Mouse (Mus musculus) kidney, postnatal 36 days (tissue): ENCODE results near the gene Hoxa13.
A peak's percentile ranks its signal among the peaks of the same experiment; 100 is the strongest.

Experiments
- DNase-seq, 2 experiments: peaks; one replicate each; pipeline ENCODE4 v3.0.0; 2021 to 2022; ENCODE audit warnings: mixed read lengths in 2 of 2

Gene Hoxa13

GRCm38 (mm10) chr6:52260654-52261575 lies at the start of gene Hoxa13:
Gene Hoxa13, minus strand, starts transcription at chr6:52260880.
- DNase-seq: peak in 1 of 2 experiments; percentile 33

GRCm38 (mm10) chr6:52310366-52310765 lies 49.7 kb upstream of the Hoxa13 start:
- peak; percentile 71 to 81 for DNase-seq

GRCm38 (mm10) chr6:52309766-52310165 lies 49.1 kb upstream of the Hoxa13 start:
- peak; percentile 55 to 64 for DNase-seq

GRCm38 (mm10) chr6:52305877-52306389 lies 45.3 kb upstream of the Hoxa13 start:
- DNase-seq: peak; percentile 53 to 77

- DNase-seq: no peak
Observed at GRCm38 (mm10) chr6:52303426-52303825, 42.7 kb upstream of the Hoxa13 start.

GRCm38 (mm10) chr6:52300806-52301205 lies 40.1 kb upstream of the Hoxa13 start:
- DNase-seq: no peak

- DNase-seq: peak; percentile 46 to 56
Observed at GRCm38 (mm10) chr6:52298511-52298910, 37.8 kb upstream of the Hoxa13 start.

GRCm38 (mm10) chr6:52294616-52295015 lies 33.9 kb upstream of the Hoxa13 start:
- peak in 1 of 2 experiments; percentile 26 for DNase-seq

- no peak for DNase-seq
Observed at GRCm38 (mm10) chr6:52292328-52292727, 31.6 kb upstream of the Hoxa13 start.

- no peak for DNase-seq
Observed at GRCm38 (mm10) chr6:52291021-52291860, 30.6 kb upstream of the Hoxa13 start.

- no peak for DNase-seq
Observed at GRCm38 (mm10) chr6:52290186-52290585, 29.5 kb upstream of the Hoxa13 start.

GRCm38 (mm10) chr6:52283896-52284295 lies 23.2 kb upstream of the Hoxa13 start:
- DNase-seq: no peak

- DNase-seq: no peak
Observed at GRCm38 (mm10) chr6:52281084-52281483, 20.4 kb upstream of the Hoxa13 start.

GRCm38 (mm10) chr6:52276920-52277319 lies 16.2 kb upstream of the Hoxa13 start:
- DNase-seq: no peak

GRCm38 (mm10) chr6:52276382-52276781 lies 15.7 kb upstream of the Hoxa13 start:
- DNase-seq: no peak

GRCm38 (mm10) chr6:52275563-52276280 lies 15.0 kb upstream of the Hoxa13 start:
- DNase-seq: no peak

GRCm38 (mm10) chr6:52274576-52274975 lies 13.9 kb upstream of the Hoxa13 start:
- DNase-seq: no peak

GRCm38 (mm10) chr6:52273656-52274280 lies 13.1 kb upstream of the Hoxa13 start:
- no peak for DNase-seq

GRCm38 (mm10) chr6:52272766-52273655 lies 12.3 kb upstream of the Hoxa13 start:
- DNase-seq: no peak

GRCm38 (mm10) chr6:52270494-52271480 lies 10.1 kb upstream of the Hoxa13 start:
- peak; percentile 62 to 84 for DNase-seq
